Mouse (Mus musculus): Measurements from ENCODE around the gene Cyp2d34.

GRCm38 (mm10) chr15:82637130-82638075, 16.7 kb upstream of the Cyp2d34 start:
- TF ChIP-seq SMC3 (IDR thresholded peaks at IDR 0.05; ENCODE audit: low read depth, low read length) (no peak), MAX (IDR thresholded peaks at IDR 0.05; ENCODE audit: low read length) (no peak), CTCF (IDR thresholded peaks at IDR 0.05 in 2 of 3, conservative IDR thresholded peaks at IDR 0.05 in 1 of 3; ENCODE audit: control insufficient read depth in 1 of 3, insufficient read depth in 1 of 3, low read depth in 2 of 3, low read length in 3 of 3, poor library complexity in 1 of 3, severe bottlenecking in 1 of 3) (no peak), RAD21 (IDR thresholded peaks at IDR 0.05; ENCODE audit: low read depth, low read length) (no peak), POLR2A (IDR thresholded peaks at IDR 0.05; ENCODE audit: control insufficient read depth in 1 of 2, insufficient read depth in 1 of 2, low read depth in 1 of 2, low read length in 2 of 2, poor library complexity in 1 of 2) (no peak), SIN3A (IDR thresholded peaks at IDR 0.05; ENCODE audit: low read length) (no peak; the same call in 1 of the 2 replicates), USF2 (IDR thresholded peaks at IDR 0.05; ENCODE audit: borderline replicate concordance in 1 of 2, insufficient read depth in 1 of 2, low read depth in 1 of 2, low read length in 2 of 2) (no peak), CHD2 (IDR thresholded peaks at IDR 0.05; ENCODE audit: low read length) (no peak)
